Mouse (Mus musculus): Measurements from ENCODE around the gene Adat3. TPM values are rescaled to one million over a fixed set of nuclear protein-coding genes. Genes with fewer than 3 reads are reported as not detected.
A peak's percentile ranks its signal among the peaks of the same experiment; 100 is the strongest.

Adat3 gene
- 8.7 and 10.4 TPM in 2 replicates for polyA plus RNA-seq (2015; fragmentation: Nextera tagmentation; extraction: Ambion mirVana)

DNA sequence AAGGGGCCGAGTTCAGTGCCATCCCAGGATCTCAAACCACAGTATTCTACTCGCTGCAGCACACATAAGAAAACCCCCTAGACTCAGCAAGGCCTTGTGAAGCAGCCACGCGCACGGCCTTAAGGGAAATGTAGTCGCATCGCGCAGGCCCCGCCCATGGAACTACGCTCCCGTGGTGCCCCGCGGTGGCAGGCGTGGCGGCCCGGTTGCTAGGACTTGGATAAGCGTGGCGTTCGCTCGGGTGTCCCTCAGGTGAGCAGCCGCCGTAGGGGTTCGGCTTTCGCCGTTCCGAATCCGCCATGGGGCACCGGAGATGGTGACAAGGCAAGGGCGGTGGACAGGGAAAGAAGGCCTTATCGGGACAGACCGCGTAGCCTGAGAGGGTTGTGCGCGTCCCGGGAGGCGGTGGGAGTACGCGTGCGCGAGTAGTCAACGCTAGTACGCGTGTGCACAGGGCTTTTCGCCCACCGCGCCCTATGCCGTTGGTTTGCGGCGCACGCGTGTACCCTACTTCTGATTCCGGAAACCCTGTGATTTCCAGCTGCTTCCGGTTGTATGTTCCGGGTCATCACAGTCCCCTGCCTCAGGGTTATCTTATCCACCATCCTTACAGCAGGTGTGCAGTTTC lies at the start of gene Adat3, which contains the start of gene Scamp4:
Gene Adat3, plus strand, starts transcription at position 183 of the 628 bp plus-strand sequence.
Gene Scamp4, plus strand, starts transcription at position 175 of the 628 bp plus-strand sequence.
- Histone ChIP-seq H3K4me3 (ENCODE audit: low read length) (peak within 1 kb of the TSS; percentile 87), H3K27me3 (ENCODE audit: insufficient read depth, low read length) (no peaks in the 10 kb centered on the region), H3K36me3 (ENCODE audit: insufficient read depth, low read length) (peaks cover 19% of the 10 kb centered on the region), H3K9me3 (ENCODE audit: low read length) (no peaks in the 10 kb centered on the region), H3K4me1 (ENCODE audit: insufficient read depth, low read length) (peaks cover 18% of the 10 kb centered on the region), H3K27ac (ENCODE audit: low read length) (peak within 1 kb of the TSS; percentile 89), H3K9ac (replicated peaks; ENCODE audit: low read length) (peak within 1 kb of the TSS; percentile 78), H3K4me2 (replicated peaks; ENCODE audit: low read depth, low read length) (peak within 1 kb of the TSS; percentile 88)
- peak; percentile 95 for ATAC-seq (ENCODE audit: low FRiP score, low TSS enrichment)
- WGBS: under 1% methylated on average over 54 of the region's 54 CpGs

DNA sequence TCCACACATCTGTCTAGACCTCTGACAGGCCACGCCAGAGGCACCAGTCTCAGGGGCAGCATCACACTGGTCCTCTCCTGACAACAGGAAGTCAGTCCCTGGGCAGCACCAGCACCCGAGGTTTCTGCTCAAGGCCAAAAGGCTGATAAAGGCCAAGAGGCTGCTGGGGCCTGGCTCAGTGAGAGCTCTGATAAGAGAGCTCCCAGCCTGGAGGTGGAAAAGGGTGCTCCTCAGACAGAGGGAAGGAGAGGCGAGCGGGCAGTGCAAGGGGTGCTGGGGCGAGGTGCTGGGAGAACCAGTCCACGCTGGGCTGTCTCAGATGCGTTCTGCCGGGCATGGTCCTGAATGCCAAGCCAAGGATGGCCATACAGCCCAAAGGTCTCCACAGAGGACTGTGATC lies 49.1 kb upstream of the Adat3 start:
- Histone ChIP-seq H3K4me2 (replicated peaks; ENCODE audit: low read depth, low read length) (no peak overlapping the region), H3K4me1 (ENCODE audit: insufficient read depth, low read length) (peaks cover 12% of the 10 kb centered on the region), H3K27me3 (ENCODE audit: insufficient read depth, low read length) (no peaks in the 10 kb centered on the region), H3K4me3 (ENCODE audit: low read length) (no peak overlapping the region), H3K36me3 (ENCODE audit: insufficient read depth, low read length) (peaks cover 11% of the 10 kb centered on the region; the same call in 1 of the 2 replicates), H3K27ac (ENCODE audit: low read length) (no peak overlapping the region), H3K9me3 (ENCODE audit: low read length) (no peaks in the 10 kb centered on the region), H3K9ac (replicated peaks; ENCODE audit: low read length) (no peak overlapping the region)
- ATAC-seq (ENCODE audit: low FRiP score, low TSS enrichment): no peak
- 89% methylated on average over 8 of the region's 8 CpGs for WGBS

GRCm38 (mm10) chr10:80553997-80554396 lies 48.7 kb upstream of the Adat3 start:
- no peaks in the 10 kb centered on the region for H3K27me3 ChIP-seq (ENCODE audit: insufficient read depth, low read length)
- H3K9me3 ChIP-seq (ENCODE audit: low read length): no peaks in the 10 kb centered on the region
- H3K36me3 ChIP-seq (ENCODE audit: insufficient read depth, low read length): peaks cover 7% of the 10 kb centered on the region; the same call in 1 of the 2 replicates
- H3K4me2 ChIP-seq (replicated peaks; ENCODE audit: low read depth, low read length): no peak overlapping the region
- whole genome bisulfite sequencing: 80% methylated on average over 6 of the region's 6 CpGs
- H3K4me1 ChIP-seq (ENCODE audit: insufficient read depth, low read length): peaks cover 10% of the 10 kb centered on the region
- no peak for ATAC-seq (ENCODE audit: low FRiP score, low TSS enrichment)
- H3K9ac ChIP-seq (replicated peaks; ENCODE audit: low read length): no peak overlapping the region
- H3K27ac ChIP-seq (ENCODE audit: low read length): no peak overlapping the region
- no peak overlapping the region for H3K4me3 ChIP-seq (ENCODE audit: low read length)

- Histone ChIP-seq H3K9me3 (ENCODE audit: low read length) (no peaks in the 10 kb centered on the region), H3K4me2 (replicated peaks; ENCODE audit: low read depth, low read length) (no peak overlapping the region), H3K9ac (replicated peaks; ENCODE audit: low read length) (peak overlapping the region; percentile 12; the same call in 1 of the 2 replicates), H3K27me3 (ENCODE audit: insufficient read depth, low read length) (no peaks in the 10 kb centered on the region), H3K36me3 (ENCODE audit: insufficient read depth, low read length) (no peaks in the 10 kb centered on the region), H3K27ac (ENCODE audit: low read length) (no peak overlapping the region), H3K4me1 (ENCODE audit: insufficient read depth, low read length) (peaks cover 31% of the 10 kb centered on the region), H3K4me3 (ENCODE audit: low read length) (no peak overlapping the region)
- ATAC-seq (ENCODE audit: low FRiP score, low TSS enrichment): no peak
- 35% methylated on average over 5 of the region's 5 CpGs for WGBS
Measured at GRCm38 (mm10) chr10:80557346-80557965, 45.2 kb upstream of the Adat3 start.

DNA sequence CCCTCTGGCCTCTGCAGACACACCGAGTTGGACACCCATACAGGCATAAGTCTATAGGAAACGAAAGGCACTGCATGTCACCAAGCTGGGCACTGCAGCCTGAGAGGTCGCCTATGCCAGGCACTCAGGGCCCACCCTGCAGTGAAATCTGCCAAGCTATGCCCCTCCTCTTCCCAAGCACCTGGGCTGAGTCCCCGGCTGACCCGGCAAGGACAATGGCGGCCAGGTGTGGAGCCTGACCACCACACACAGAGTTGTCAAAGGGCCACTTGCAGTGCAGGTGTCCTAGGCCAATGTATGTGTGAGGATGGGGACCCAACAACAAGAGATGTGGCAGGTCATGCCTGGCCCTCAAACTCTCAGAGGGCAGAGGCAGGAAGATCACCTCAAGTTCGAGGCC lies 43.2 kb upstream of the Adat3 start:
- 90% methylated on average over 7 of the region's 7 CpGs for WGBS
- H3K9ac ChIP-seq (replicated peaks; ENCODE audit: low read length): no peak overlapping the region
- no peaks in the 10 kb centered on the region for H3K36me3 ChIP-seq (ENCODE audit: insufficient read depth, low read length)
- ATAC-seq (ENCODE audit: low FRiP score, low TSS enrichment): no peak
- no peaks in the 10 kb centered on the region for H3K27me3 ChIP-seq (ENCODE audit: insufficient read depth, low read length)
- no peaks in the 10 kb centered on the region for H3K9me3 ChIP-seq (ENCODE audit: low read length)
- H3K4me3 ChIP-seq (ENCODE audit: low read length): no peak overlapping the region
- H3K27ac ChIP-seq (ENCODE audit: low read length): no peak overlapping the region
- no peak overlapping the region for H3K4me2 ChIP-seq (replicated peaks; ENCODE audit: low read depth, low read length)
- peaks cover 37% of the 10 kb centered on the region for H3K4me1 ChIP-seq (ENCODE audit: insufficient read depth, low read length)

DNA sequence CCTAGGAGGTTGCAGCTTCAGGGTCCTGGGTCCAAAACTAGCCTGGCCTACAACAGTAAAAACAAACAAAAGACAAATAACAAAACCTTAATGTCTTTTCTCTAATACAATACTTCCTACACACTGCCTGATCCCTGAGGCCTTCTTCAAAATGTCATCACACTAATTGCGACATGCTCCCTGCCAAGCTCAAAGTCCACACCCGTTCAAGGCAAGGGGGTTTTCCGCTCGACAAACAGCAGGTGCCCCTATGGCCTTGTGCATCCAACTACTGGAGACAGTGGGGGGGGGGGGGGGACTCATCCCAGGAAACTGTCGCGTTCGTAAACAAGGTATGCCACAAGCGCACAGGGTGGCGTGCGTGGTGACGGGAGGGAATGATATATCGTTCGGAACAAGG lies 42.1 kb upstream of the Adat3 start:
- Histone ChIP-seq H3K27me3 (ENCODE audit: insufficient read depth, low read length) (no peaks in the 10 kb centered on the region), H3K4me1 (ENCODE audit: insufficient read depth, low read length) (peaks cover 37% of the 10 kb centered on the region), H3K27ac (ENCODE audit: low read length) (peak overlapping the region; percentile 96), H3K36me3 (ENCODE audit: insufficient read depth, low read length) (no peaks in the 10 kb centered on the region), H3K9ac (replicated peaks; ENCODE audit: low read length) (peak overlapping the region; percentile 97), H3K4me2 (replicated peaks; ENCODE audit: low read depth, low read length) (peak overlapping the region; percentile 91), H3K9me3 (ENCODE audit: low read length) (no peaks in the 10 kb centered on the region), H3K4me3 (ENCODE audit: low read length) (peak overlapping the region; percentile 76)
- ATAC-seq (ENCODE audit: low FRiP score, low TSS enrichment): no peak
- 2% methylated on average over 13 of the region's 13 CpGs for WGBS

DNA sequence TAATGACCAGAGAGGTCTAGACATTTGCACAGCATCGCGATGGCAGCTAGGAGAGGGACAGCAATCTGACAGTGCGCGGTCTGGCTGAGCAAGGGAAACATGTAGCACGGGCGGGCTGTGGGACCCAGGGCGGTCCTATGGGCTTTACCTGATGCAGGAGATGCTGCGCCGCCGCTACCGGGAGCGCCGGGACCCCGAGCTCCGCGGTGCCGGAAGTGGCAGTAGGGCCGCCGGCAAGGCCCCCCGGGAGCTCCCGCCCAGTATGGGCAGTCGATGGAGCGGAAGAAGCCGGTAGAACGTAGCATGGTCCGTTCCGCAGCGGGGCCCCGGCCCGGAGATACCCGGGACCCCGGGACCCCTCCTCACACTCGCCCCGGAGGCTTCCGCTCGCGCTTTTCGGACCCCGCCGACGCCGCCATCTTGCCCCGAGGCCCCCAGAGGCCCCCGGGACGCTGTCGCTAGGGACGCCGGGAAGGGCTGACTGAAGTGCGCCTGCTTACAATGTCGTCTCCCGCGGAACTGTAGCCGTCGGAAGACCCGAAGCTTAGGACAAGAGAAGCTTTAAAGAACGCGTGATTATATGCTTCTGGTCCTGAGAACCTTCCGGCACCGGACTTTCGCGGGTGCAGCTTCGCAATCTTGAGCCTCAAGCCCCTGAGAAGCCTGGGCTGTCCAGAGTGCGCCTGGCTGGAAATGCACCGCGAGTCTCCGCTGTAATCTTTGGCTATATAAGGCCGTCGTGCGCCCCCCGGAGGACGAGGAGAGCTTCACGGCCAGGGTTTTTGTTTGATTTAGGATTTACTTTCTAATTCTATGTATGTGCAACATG lies 41.4 kb upstream of the Adat3 start, which contains the start of gene Rexo1:
Gene Rexo1, minus strand, starts transcription at position 445 of the 829 bp plus-strand sequence.
- H3K9me3 ChIP-seq (ENCODE audit: low read length): no peaks in the 10 kb centered on the region

GRCm38 (mm10) chr10:80566375-80567092 lies 36.1 kb upstream of the Adat3 start:
- H3K27ac ChIP-seq (ENCODE audit: low read length): 0 out of 2 replicates have a peak overlapping the region, but pooled peaks have one; percentile 18
- H3K9me3 ChIP-seq (ENCODE audit: low read length): no peaks in the 10 kb centered on the region
- no peak overlapping the region for H3K4me2 ChIP-seq (replicated peaks; ENCODE audit: low read depth, low read length)
- no peak overlapping the region for H3K4me3 ChIP-seq (ENCODE audit: low read length)
- H3K27me3 ChIP-seq (ENCODE audit: insufficient read depth, low read length): no peaks in the 10 kb centered on the region
- WGBS: 29% methylated on average over 17 of the region's 17 CpGs
- peak; percentile 17; the same call in 1 of the 2 replicates for ATAC-seq (ENCODE audit: low FRiP score, low TSS enrichment)
- H3K4me1 ChIP-seq (ENCODE audit: insufficient read depth, low read length): peaks cover 41% of the 10 kb centered on the region
- H3K36me3 ChIP-seq (ENCODE audit: insufficient read depth, low read length): 0 out of 2 replicates have a peak, but pooled peaks cover 8% of the 10 kb centered on the region
- H3K9ac ChIP-seq (replicated peaks; ENCODE audit: low read length): no peak overlapping the region

More for the DNA sequence above, 41.4 kb upstream of the Adat3 start, which contains the start of gene Rexo1:
- Histone ChIP-seq H3K4me2 (replicated peaks; ENCODE audit: low read depth, low read length) (peak within 1 kb of the TSS; percentile 91), H3K9ac (replicated peaks; ENCODE audit: low read length) (peak within 1 kb of the TSS; percentile 97), H3K4me3 (ENCODE audit: low read length) (peak within 1 kb of the TSS; percentile 76), H3K36me3 (ENCODE audit: insufficient read depth, low read length) (no peaks in the 10 kb centered on the region), H3K27ac (ENCODE audit: low read length) (peak within 1 kb of the TSS; percentile 96), H3K4me1 (ENCODE audit: insufficient read depth, low read length) (peaks cover 39% of the 10 kb centered on the region), H3K27me3 (ENCODE audit: insufficient read depth, low read length) (no peaks in the 10 kb centered on the region)
- WGBS: under 1% methylated on average over 65 of the region's 72 CpGs
- ATAC-seq (ENCODE audit: low FRiP score, low TSS enrichment): peak; percentile 84

GRCm38 (mm10) chr10:80568876-80569275 lies 33.8 kb upstream of the Adat3 start:
- peaks cover 34% of the 10 kb centered on the region for H3K4me1 ChIP-seq (ENCODE audit: insufficient read depth, low read length)
- H3K4me2 ChIP-seq (replicated peaks; ENCODE audit: low read depth, low read length): no peak overlapping the region
- ATAC-seq (ENCODE audit: low FRiP score, low TSS enrichment): no peak
- H3K9me3 ChIP-seq (ENCODE audit: low read length): no peaks in the 10 kb centered on the region
- no peak overlapping the region for H3K27ac ChIP-seq (ENCODE audit: low read length)
- H3K9ac ChIP-seq (replicated peaks; ENCODE audit: low read length): no peak overlapping the region
- H3K4me3 ChIP-seq (ENCODE audit: low read length): no peak overlapping the region
- 93% methylated on average over 27 of the region's 29 CpGs for WGBS
- 0 out of 2 replicates have a peak, but pooled peaks cover 8% of the 10 kb centered on the region for H3K36me3 ChIP-seq (ENCODE audit: insufficient read depth, low read length)
- H3K27me3 ChIP-seq (ENCODE audit: insufficient read depth, low read length): no peaks in the 10 kb centered on the region
